Mouse (Mus musculus) induced T-regulatory cell, adult 2 months (primary cell): ENCODE data around the gene Vmn1r125.
"Not testable (repeated sequence)": the region's sequence is repeated elsewhere in the genome, so short reads cannot be mapped to it uniquely, and the experiment has no call there.

Experiments
- DNase-seq: peaks from one replicate; pipeline ENCODE4 v3.0.0-alpha.2; 2012; ENCODE audit warnings: low read depth

Vmn1r125 gene

DNA sequence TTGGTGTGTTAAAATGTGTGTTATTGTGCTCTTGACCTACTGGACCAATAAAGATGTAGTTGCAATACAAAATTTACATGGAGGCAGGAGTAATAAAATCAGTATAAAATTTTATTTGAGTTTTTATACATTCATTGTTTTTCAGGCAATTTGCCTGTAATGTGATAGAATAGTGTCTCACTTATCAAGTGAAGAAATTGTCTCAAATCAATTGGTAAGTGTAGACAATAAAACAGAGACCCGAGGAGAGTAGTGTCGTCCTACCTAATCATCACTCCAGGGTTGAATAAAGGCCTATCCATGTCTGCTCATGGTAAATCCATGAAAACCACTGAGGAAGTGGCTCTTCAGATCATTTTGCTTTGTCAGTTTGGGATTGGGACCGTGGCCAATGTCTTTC, at the start of gene Vmn1r125:
Gene Vmn1r125 (plus strand): TSS at position 301 of the 400 bp plus-strand sequence.
- DNase-seq, result not testable (repeated sequence)

DNA sequence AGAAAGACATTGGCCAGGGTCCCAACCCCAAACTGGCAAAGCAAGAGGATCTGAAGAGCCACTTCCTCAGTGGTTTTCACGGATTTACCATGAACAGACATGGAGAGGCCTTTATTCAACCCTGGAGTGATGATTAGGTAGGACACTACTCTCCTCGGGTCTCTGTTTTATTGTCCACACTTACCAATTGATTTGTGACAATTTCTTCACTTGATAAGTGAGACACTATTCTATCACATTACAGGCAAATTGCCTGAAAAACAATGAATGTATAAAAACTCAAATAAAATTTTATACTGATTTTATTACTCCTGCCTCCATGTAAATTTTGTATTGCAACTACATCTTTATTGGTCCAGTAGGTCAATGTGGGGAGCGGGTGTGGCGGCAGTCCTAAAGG, 11.5 kb upstream of the Vmn1r125 start, which contains the start of gene Vmn1r124:
Gene Vmn1r124 (minus strand): TSS at position 101 of the 400 bp plus-strand sequence.
- not testable (repeated sequence) for DNase-seq

DNA sequence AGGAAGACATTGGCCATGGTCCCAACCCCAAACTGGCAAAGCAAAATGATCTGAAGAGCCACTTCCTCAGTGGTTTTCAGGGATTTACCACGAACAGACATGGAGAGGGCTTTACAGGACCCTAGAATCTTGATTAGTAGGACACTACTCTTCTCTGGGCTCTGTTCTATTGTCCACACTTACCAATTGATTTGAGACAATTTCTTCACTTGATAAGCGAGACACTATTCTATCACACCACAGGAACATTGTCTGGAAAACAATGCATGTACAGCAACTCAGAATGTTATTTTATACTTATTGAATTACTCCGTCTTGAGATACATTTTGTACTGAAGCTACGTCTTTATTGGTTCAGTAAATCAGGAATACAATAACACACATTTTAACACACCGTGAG, 29.4 kb downstream of the Vmn1r125 start, which contains the start of gene Vmn1r126:
Gene Vmn1r126 (minus strand): TSS at position 101 of the 400 bp plus-strand sequence.
- not testable (repeated sequence) for DNase-seq

DNA sequence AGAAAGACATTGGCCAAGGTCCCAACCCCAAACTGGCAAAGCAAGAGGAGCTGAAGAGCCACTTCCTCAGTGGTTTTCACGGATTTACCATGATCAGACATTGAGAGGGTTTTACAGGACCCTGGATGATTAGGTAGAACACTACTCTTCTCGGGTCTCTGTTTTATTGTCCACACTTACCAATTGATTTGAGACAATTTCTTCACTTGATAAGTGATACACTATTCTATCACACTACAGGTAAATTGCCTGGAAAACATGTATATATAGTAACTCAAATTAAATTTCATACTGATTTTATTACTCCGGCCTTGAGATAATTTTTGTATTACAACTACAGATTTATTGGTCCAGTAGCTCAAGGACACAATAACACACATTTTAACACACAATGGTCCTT, 47.8 kb downstream of the Vmn1r125 start, which contains the start of gene Vmn1r127:
Gene Vmn1r127 (minus strand): TSS at position 101 of the 400 bp plus-strand sequence.
- not testable (repeated sequence) for DNase-seq
